Mouse (Mus musculus) liver, embryonic 14.5 days (tissue): ENCODE measurements around the gene Tmem178. TPM values are rescaled to one million over a fixed set of nuclear protein-coding genes. Genes with fewer than 3 reads are reported as not detected.

Source experiments
- ATAC-seq: fragments of 200-750 bp; cut with Nextera tagmentation; 2 replicates; pipeline ENCODE4 v1.8.0; 2017; ENCODE audit warnings: moderate number of reproducible peaks, mild to moderate bottlenecking, moderate library complexity; ENCODE audit not compliant: insufficient read depth
- DNase-seq, 3 experiments: peaks; one replicate each; pipeline ENCODE4 v3.0.0-alpha.2; 2012 to 2013; ENCODE audit warnings: low read depth in 3 of 3, low spot score in 3 of 3
- H3K27ac ChIP-seq: fragments of 300-500 bp; sonication (generic); 2 replicates; pipeline ENCODE4 v1.5.1; 2014; ENCODE audit warnings: moderate library complexity, mild to moderate bottlenecking, control low read depth, inconsistent platforms
- H3K27me3 ChIP-seq: fragments of 300-500 bp; sonication (generic); 2 replicates; pipeline ENCODE4 v1.6.1; 2014; ENCODE audit warnings: mild to moderate bottlenecking, low read length, moderate library complexity; ENCODE audit not compliant: control insufficient read depth, insufficient read depth
- H3K36me3 ChIP-seq: fragments of 300-500 bp; sonication (generic); replicated peaks from 2 replicates; pipeline ENCODE4 v1.6.1; 2014; ENCODE audit warnings: low read depth; ENCODE audit not compliant: control insufficient read depth, insufficient read depth
- H3K4me1 ChIP-seq, 2 experiments: fragments of 200-500 bp in 1 of 2; fragments of 300-500 bp in 1 of 2; sonication (generic) in 1 of 2; replicated peaks; 2 replicates each; pipeline ENCODE4 v1.6.1; 2012 to 2014; ENCODE audit warnings: antibody characterized with exemption in 1 of 2, inconsistent platforms in 1 of 2, low read length in 1 of 2; ENCODE audit not compliant: control insufficient read depth in 2 of 2, insufficient read depth in 2 of 2
- H3K4me2 ChIP-seq: fragments of 300-500 bp; sonication (generic); 2 replicates; pipeline ENCODE4 v1.6.1; 2014; ENCODE audit warnings: low read depth, mild to moderate bottlenecking, control low read depth, moderate library complexity
- H3K4me3 ChIP-seq, 2 experiments: fragments of 200-500 bp in 1 of 2; fragments of 300-500 bp in 1 of 2; sonication (generic) in 1 of 2; 2 replicates each; pipeline ENCODE4 v1.5.1; 2012 to 2014; ENCODE audit warnings: low read depth in 2 of 2, low read length in 2 of 2, mild to moderate bottlenecking in 2 of 2, control low read depth in 1 of 2, inconsistent platforms in 1 of 2, moderate library complexity in 1 of 2; ENCODE audit not compliant: insufficient read depth in 1 of 2
- H3K9ac ChIP-seq: fragments of 300-500 bp; sonication (generic); replicated peaks from 2 replicates; pipeline ENCODE4 v1.6.1; 2014; ENCODE audit warnings: mild to moderate bottlenecking, control low read depth, moderate library complexity
- H3K9me3 ChIP-seq: fragments of 300-500 bp; sonication (generic); 2 replicates; pipeline ENCODE4 v1.6.1; 2016; ENCODE audit warnings: low read length, mixed read lengths; ENCODE audit not compliant: control insufficient read depth
- CTCF ChIP-seq: IDR thresholded peaks from 2 replicates; pipeline ENCODE4 v1.5.1; 2016; ENCODE audit warnings: antibody characterized with exemption, low read depth, control low read depth
- EP300 ChIP-seq: IDR thresholded peaks from 2 replicates; pipeline ENCODE4 v1.6.1; 2016; ENCODE audit warnings: antibody characterized with exemption, low read depth
- WGBS: fragments of 180-500 bp; shearing (Covaris S2); extraction: QIAGEN DNeasy Blood & Tissue Kit; methylation state at CpG from one replicate; pipeline ENCODE4 v1.1.7; 2014; ENCODE audit not compliant: insufficient replicate concordance; 5-methylcytosine and 5-hydroxymethylcytosine counted together
- polyA plus RNA-seq, 2 experiments: library from polyadenylated mRNA; depleted of rRNA in 1 of 2; stranded (reverse) in 1 of 2; unstranded in 1 of 2; fragments of >200 nt; fragmentation: Nextera tagmentation in 1 of 2; extraction: Ambion mirVana in 1 of 2; gene quantifications; 2 replicates each; pipeline versions ENCODE4 v1.2.1 to v1.2.3; 2012 to 2014

The Tmem178 gene
- polyA plus RNA-seq, 2 experiments: 0.08 to 0.11 TPM

GRCm38 (mm10) chr17:80981721-80982411 is 37.4 kb downstream of the Tmem178 start:
- Histone ChIP-seq H3K4me2 (no peak overlapping the region), H3K27ac (no peak overlapping the region), H3K9ac (no peak overlapping the region), H3K36me3 (no peaks in the 10 kb centered on the region), H3K9me3 (no peaks in the 10 kb centered on the region), H3K4me3 (no peak overlapping the region), H3K27me3 (no peaks in the 10 kb centered on the region; the same call in 1 of the 2 replicates), H3K4me1 (no peaks in the 10 kb centered on the region)
- TF ChIP-seq EP300 (no peak), CTCF (no peak)
- ATAC-seq: no peak
- WGBS: 63% methylated on average over 12 of the region's 12 CpGs
- DNase-seq: no peak

- DNase-seq (peak in 2 of 3 experiments; percentile 2 to 9), ATAC-seq (no peak)
- TF ChIP-seq EP300 (no peak), CTCF (peak; percentile 80)
- no peaks in the 10 kb centered on the region; the same call in 1 of the 2 replicates for H3K27me3 ChIP-seq
- H3K4me3 ChIP-seq: no peak overlapping the region
- no peaks in the 10 kb centered on the region for H3K9me3 ChIP-seq
- no peaks in the 10 kb centered on the region for H3K4me1 ChIP-seq
- H3K4me2 ChIP-seq: no peak overlapping the region
- no peak overlapping the region for H3K27ac ChIP-seq
- WGBS: 13% methylated on average over 8 of the region's 8 CpGs
- no peak overlapping the region for H3K9ac ChIP-seq
- H3K36me3 ChIP-seq: no peaks in the 10 kb centered on the region
Observed at GRCm38 (mm10) chr17:80982412-80982787, 38.0 kb downstream of the Tmem178 start.

GRCm38 (mm10) chr17:80982976-80983375 is 38.5 kb downstream of the Tmem178 start:
- Histone ChIP-seq H3K4me1 (no peaks in the 10 kb centered on the region), H3K9me3 (no peaks in the 10 kb centered on the region), H3K4me2 (no peak overlapping the region), H3K4me3 (no peak overlapping the region), H3K27me3 (no peaks in the 10 kb centered on the region; the same call in 1 of the 2 replicates), H3K36me3 (no peaks in the 10 kb centered on the region), H3K9ac (no peak overlapping the region), H3K27ac (no peak overlapping the region)
- no peak for ATAC-seq
- no peak for DNase-seq
- WGBS: 66% methylated on average over 10 of the region's 10 CpGs
- TF ChIP-seq CTCF (no peak), EP300 (no peak)

- 64% methylated on average over 8 of the region's 8 CpGs for WGBS
- no peak for TF ChIP-seq EP300
- TF ChIP-seq CTCF: no peak
- no peak overlapping the region for H3K9ac ChIP-seq
- no peaks in the 10 kb centered on the region for H3K36me3 ChIP-seq
- no peaks in the 10 kb centered on the region for H3K27me3 ChIP-seq
- H3K4me3 ChIP-seq: no peak overlapping the region
- H3K4me1 ChIP-seq: no peaks in the 10 kb centered on the region
- no peak for DNase-seq
- H3K4me2 ChIP-seq: no peak overlapping the region
- no peaks in the 10 kb centered on the region for H3K9me3 ChIP-seq
- no peak for ATAC-seq
- H3K27ac ChIP-seq: no peak overlapping the region
Observed at GRCm38 (mm10) chr17:80991535-80992127, 47.2 kb downstream of the Tmem178 start.

GRCm38 (mm10) chr17:80997226-80997625 is 52.8 kb downstream of the Tmem178 start:
- Histone ChIP-seq H3K9me3 (no peaks in the 10 kb centered on the region), H3K27ac (no peak overlapping the region), H3K9ac (no peak overlapping the region), H3K36me3 (no peaks in the 10 kb centered on the region), H3K4me1 (no peaks in the 10 kb centered on the region), H3K4me2 (no peak overlapping the region), H3K27me3 (no peaks in the 10 kb centered on the region), H3K4me3 (no peak overlapping the region)
- ATAC-seq (no peak), DNase-seq (no peak)
- TF ChIP-seq EP300: no peak
- no peak for TF ChIP-seq CTCF
- 34% methylated on average over 2 of the region's 2 CpGs for WGBS
